Mouse (Mus musculus): Measurements from ENCODE around the gene Olfr263. TPM values are rescaled to one million over a fixed set of nuclear protein-coding genes. Genes with fewer than 3 reads are reported as not detected.
"Not testable (repeated sequence)": the region's sequence is repeated elsewhere in the genome, so short reads cannot be mapped to it uniquely, and the experiment has no call there.

Olfr263 gene
- not detected in 2 replicates for polyA plus RNA-seq (2015; fragmentation: Nextera tagmentation; extraction: Ambion mirVana)

- DNase-seq (ENCODE audit: low spot score) = not testable (repeated sequence)
Measured at GRCm38 (mm10) chr13:21129339-21129738, at the start of gene Olfr263. Gene Olfr263 (plus strand): TSS chr13:21129639.

- DNase-seq (ENCODE audit: low spot score) = no peak
Measured at GRCm38 (mm10) chr13:21082686-21083085, 46.8 kb upstream of the Olfr263 start.

- DNase-seq (ENCODE audit: low spot score) = no peak
Measured at GRCm38 (mm10) chr13:21109759-21110158, 19.7 kb upstream of the Olfr263 start.

GRCm38 (mm10) chr13:21110441-21110840, 19.0 kb upstream of the Olfr263 start:
- DNase-seq (ENCODE audit: low spot score) = no peak

GRCm38 (mm10) chr13:21111183-21111582, 18.3 kb upstream of the Olfr263 start, which contains the start of gene Olfr1369-ps1:
Gene Olfr1369-ps1 (plus strand): TSS chr13:21111483.
- DNase-seq (ENCODE audit: low spot score) = not testable (repeated sequence)

GRCm38 (mm10) chr13:21114121-21114520, 15.3 kb upstream of the Olfr263 start:
- no peak for DNase-seq (ENCODE audit: low spot score)

GRCm38 (mm10) chr13:21142421-21142820, 13.0 kb downstream of the Olfr263 start:
- peak; percentile 51 for DNase-seq (ENCODE audit: low spot score)

- DNase-seq (ENCODE audit: low spot score) = no peak
Measured at GRCm38 (mm10) chr13:21145767-21146166, 16.3 kb downstream of the Olfr263 start, which contains the start of gene Olfr1368. Gene Olfr1368 (minus strand): TSS chr13:21145867.

- no peak for DNase-seq (ENCODE audit: low spot score)
Measured at GRCm38 (mm10) chr13:21155888-21156287, 26.4 kb downstream of the Olfr263 start.

GRCm38 (mm10) chr13:21158071-21158470, 28.6 kb downstream of the Olfr263 start:
- DNase-seq (ENCODE audit: low spot score) = no peak

GRCm38 (mm10) chr13:21158785-21159474, 29.5 kb downstream of the Olfr263 start:
- peak; percentile 82 for DNase-seq (ENCODE audit: low spot score)

- DNase-seq (ENCODE audit: low spot score) = peak; percentile 33
Measured at GRCm38 (mm10) chr13:21159475-21159819, 30.0 kb downstream of the Olfr263 start.

GRCm38 (mm10) chr13:21160041-21160511, 30.6 kb downstream of the Olfr263 start:
- DNase-seq (ENCODE audit: low spot score) = peak; percentile 29

- peak; percentile 94 for DNase-seq (ENCODE audit: low spot score)
Measured at GRCm38 (mm10) chr13:21160657-21161590, 31.5 kb downstream of the Olfr263 start.

- DNase-seq (ENCODE audit: low spot score) = no peak
Measured at GRCm38 (mm10) chr13:21161591-21161990, 32.2 kb downstream of the Olfr263 start.

GRCm38 (mm10) chr13:21162591-21162990, 33.2 kb downstream of the Olfr263 start:
- DNase-seq (ENCODE audit: low spot score) = no peak

- DNase-seq (ENCODE audit: low spot score) = peak; percentile 91
Measured at GRCm38 (mm10) chr13:21166936-21167909, 37.8 kb downstream of the Olfr263 start.

- DNase-seq (ENCODE audit: low spot score) = peak; percentile 81
Measured at GRCm38 (mm10) chr13:21167910-21168300, 38.5 kb downstream of the Olfr263 start.

GRCm38 (mm10) chr13:21168371-21169011, 39.1 kb downstream of the Olfr263 start:
- peak; percentile 56 for DNase-seq (ENCODE audit: low spot score)

GRCm38 (mm10) chr13:21169121-21169656, 39.8 kb downstream of the Olfr263 start:
- DNase-seq (ENCODE audit: low spot score) = no peak
